Mouse (Mus musculus) retina, postnatal 1 day (tissue): Measurements from ENCODE around the gene Prpf6.
A peak's percentile ranks its signal among the peaks of the same experiment; 100 is the strongest.

Experiments
- DNase-seq: peaks from one replicate; pipeline ENCODE4 v3.0.0-alpha.2; 2012

The Prpf6 gene

DNA sequence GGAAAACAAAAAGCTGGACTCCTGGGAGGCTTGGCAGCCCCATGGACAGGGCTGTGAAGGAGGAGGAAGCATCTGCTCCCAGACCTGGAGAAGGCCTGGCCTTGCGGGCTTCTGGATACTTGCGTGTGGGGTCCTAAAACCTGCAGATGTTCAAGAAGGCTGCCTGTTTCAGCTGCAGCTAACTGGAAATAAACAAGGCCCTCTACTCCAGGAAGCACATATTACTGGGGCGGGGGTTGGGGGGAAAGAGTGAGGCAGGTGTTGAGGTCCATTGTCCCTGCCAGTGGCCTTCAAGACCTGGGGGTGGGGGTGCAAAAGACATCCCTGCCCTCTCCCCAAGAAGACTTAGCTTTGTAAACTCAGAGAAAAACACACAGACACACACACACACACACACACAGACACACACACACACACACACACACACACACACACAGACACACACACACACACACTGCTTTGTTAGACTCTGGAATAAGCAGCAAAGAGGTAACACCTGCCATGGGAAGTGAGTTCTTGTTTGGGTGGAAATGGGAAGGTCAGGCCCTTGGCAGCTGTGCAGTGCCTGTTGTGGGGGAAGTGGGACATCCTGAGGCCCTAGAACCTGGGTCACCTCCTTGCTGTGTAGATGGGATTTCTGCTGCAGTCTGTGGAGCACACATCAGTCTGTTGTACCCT lies 71.1 kb downstream of the Prpf6 start:
- no peak for DNase-seq

GRCm38 (mm10) chr2:181663298-181663630 lies 71.6 kb downstream of the Prpf6 start:
- DNase-seq: no peak

DNA sequence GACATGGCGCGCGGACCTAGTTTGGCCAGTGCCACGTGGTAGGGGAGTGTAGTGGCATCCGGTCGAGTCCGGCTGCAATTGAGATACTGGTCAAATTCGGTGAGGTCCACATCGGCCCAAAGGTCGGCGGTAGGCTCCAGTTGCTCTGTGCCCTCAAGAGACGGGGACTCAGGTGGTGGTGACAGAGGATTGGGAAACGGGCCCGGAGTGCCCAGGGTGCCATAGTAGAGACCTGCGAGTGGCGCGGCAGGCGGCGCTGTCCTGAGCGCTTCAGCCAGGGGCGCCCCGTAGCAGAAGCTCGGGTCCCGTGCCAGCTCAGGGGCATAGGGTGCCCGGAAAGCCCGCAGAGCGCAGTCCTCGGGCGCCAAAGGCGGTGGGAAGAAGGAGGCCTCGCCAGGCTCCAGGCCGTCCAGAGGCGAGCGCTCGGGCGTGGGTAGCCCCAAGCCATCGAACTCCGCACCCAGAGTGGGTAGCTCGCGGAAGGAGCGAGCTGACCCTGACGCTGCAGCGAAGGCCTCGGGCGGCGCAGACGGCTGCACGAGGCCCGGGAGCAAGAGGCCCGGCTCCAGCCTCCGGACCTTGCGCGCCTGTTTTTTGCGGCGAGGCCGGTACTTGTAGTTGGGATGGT lies 78.7 kb downstream of the Prpf6 start:
- no peak for DNase-seq

- no peak for DNase-seq
Observed at GRCm38 (mm10) chr2:181670913-181671311, 79.2 kb downstream of the Prpf6 start.

DNA sequence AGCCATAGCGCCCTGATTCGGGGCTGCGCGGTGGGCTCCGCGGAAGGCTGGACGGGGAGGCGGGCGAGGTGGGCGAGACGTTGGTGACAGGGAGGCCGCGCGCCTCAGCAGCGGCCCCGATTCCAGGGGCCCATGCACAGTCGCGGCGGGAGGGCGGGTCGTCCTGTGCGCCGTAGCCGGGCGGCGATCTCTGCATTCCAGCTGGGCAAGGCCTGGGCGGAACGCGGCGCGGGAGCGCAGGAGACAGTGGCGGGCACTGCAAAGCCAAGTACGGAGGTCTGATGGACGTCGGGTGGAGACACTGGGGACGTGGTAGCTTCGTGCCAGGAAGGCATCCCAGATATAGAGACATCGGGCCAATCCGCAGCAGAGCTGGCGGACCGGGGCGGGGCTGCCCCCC lies 79.7 kb downstream of the Prpf6 start, which contains the start of gene Sox18:
TSS of gene Sox18 (minus strand) at position 315 of the 400 bp plus-strand sequence.
- peak; percentile 46 for DNase-seq

GRCm38 (mm10) chr2:181671984-181672383 lies 80.3 kb downstream of the Prpf6 start:
- DNase-seq: no peak

DNA sequence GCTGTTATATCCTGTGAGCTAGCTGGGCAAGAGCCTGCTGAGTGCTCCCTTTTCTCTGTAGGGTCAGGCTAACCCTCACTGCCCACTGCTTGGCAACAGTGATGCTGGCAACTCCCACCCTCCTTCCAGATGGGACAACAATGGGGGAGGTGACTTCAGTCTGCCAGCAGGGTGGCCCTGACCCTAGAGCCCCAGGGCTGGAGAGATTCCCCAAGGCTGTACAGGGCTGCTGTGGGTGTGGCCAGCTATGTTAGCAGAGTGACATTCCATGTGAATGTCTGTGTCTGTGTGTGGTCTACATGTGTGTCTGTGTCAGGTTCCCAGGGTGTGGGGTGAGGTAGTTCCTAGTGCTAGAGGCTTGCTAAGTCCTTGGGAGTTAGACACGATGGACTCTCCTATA lies 81.8 kb downstream of the Prpf6 start:
- peak; percentile 67 for DNase-seq

DNA sequence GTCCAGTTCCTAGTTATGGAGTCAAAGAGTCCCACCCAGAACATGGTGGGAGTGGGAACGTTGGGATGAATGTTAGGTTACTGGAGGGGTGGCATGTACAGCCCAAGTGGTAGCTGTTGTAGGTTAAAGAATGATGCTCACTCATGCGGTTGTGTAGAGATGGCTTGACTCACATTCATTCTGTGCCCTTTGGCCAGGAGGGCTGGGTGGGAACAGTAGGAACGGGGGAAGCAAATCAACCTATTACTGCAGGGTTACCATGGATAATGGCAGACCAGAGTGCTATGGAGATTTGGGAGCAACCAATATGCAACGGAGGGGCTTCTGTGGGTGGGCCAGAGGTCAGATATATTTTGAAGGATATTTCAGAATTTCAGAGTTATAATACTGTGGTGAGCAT lies 83.3 kb downstream of the Prpf6 start:
- DNase-seq: no peak

GRCm38 (mm10) chr2:181675454-181675853 lies 83.8 kb downstream of the Prpf6 start:
- peak; percentile 71 for DNase-seq

DNA sequence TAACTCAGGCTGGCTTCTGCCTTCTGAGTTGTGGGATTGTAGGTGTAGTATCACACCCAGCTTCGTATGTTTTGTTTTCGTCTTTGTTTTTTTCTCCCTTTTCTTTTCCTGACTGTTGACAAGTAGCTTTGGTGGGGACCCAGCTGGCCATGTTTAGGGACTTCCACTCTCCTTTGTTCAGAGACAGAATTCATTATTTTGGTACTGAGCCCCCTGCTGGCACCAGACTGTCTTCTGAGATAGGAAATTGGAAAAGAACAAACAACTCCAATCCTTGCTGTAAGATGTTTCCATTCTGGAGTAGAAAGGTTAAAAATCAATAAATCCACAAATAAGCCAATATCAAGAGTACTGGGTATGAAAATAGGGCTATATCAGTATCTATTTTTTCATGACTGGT lies 84.8 kb downstream of the Prpf6 start:
- peak; percentile 58 for DNase-seq

- no peak for DNase-seq
Observed at GRCm38 (mm10) chr2:181677096-181677754, 85.6 kb downstream of the Prpf6 start.

GRCm38 (mm10) chr2:181677755-181678098 lies 86.1 kb downstream of the Prpf6 start:
- no peak for DNase-seq

DNA sequence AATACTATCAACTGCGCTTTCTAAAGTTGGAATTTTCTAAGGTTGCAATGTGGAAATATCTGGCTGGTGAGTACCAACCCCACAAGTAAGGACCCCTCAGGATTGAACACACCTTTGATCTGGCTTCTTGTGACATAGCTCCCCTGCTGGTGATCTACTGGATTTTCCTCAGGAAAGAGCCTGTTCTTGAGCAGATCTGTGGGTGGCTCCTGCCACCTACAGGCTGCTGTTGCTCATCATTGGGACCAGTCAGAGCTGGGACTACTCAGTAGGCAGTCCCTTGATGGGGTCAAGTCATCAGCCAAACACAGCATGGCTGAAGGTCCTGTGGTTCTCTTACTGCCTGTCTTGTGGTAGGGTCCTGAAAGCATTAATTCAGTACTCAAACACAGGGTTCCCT lies 87.1 kb downstream of the Prpf6 start:
- DNase-seq: peak; percentile 91

DNA sequence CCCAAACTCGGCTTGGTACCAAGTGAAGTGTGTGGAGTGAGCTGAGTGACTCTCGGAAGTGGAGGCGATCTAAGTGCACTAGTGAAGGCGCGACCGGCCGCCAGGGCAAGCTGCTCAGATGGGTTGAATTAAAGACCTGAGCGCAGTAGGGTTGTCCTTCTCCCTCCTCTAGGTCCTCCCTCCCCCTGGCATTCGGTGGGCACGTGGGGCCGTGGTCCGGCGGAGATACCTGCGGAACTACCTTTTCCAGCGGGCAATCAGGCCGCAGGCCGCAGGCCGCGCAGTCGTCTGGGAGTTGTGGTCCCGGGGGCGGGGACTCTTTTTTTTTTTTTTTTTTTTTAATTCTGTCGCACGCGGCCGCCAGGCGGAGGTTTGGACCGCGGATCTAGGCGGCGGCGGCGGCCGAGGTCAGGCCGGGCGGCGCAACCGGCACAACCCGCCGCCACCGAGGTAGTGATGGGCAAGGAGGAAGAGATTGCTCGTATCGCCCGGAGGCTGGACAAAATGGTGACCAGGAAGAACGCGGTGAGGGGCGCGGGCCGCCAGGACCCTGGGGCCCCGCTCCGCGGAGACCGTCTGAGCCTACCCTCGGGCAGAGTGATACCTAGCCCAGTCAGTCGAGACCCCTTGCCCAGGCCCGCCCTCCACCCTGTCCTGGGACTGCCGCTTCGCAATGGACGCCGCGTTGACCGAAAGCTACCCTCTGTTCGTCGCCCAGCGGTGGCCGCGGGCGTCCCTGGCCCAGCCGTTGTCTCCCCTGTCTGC lies 88.5 kb downstream of the Prpf6 start, which contains the start of gene Tcea2:
TSS of gene Tcea2 (plus strand) at position 360 of the 765 bp plus-strand sequence.
- DNase-seq: peak; percentile 85

DNA sequence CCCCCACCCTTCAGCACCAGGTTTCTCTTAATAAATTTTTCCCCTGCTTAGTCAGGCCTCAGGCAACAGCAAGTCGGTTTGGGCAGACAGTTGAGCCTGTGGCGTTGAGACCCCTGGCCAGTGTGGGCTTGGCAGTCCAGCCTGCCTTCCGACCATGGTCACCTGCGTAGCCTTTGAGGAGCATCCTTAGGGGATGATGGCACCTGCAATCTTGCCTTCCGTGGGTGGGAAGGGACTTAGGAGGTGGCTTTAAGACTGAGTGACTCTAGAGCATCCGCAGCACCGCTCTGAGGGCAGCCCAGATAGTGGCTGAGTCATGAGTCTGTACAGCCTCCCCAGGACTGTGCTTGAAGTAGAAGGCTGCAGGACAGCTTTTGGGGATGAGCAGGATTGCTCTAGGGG lies 89.0 kb downstream of the Prpf6 start:
- no peak for DNase-seq

GRCm38 (mm10) chr2:181681978-181682377 lies 90.3 kb downstream of the Prpf6 start:
- DNase-seq: no peak

DNA sequence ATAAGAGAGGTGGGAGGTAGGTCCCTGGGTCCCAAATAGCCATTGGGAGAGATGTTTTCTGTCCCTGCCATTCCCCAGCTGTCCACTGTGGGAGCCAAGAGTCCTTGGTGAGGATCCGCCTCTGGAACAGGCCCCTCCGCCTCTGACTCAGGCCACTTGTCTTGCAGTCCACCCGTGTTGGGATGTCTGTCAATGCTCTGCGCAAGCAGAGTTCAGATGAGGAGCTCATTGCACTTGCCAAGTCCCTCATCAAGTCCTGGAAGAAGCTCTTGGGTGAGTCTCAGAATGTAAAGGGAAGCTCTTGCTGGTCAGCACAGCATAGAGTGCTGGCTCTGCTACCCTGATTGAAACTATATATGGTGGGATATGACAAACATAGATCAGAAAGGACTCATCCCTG lies 91.7 kb downstream of the Prpf6 start:
- DNase-seq: no peak

GRCm38 (mm10) chr2:181684713-181685112 lies 93.0 kb downstream of the Prpf6 start:
- DNase-seq: no peak

GRCm38 (mm10) chr2:181685686-181686085 lies 94.0 kb downstream of the Prpf6 start:
- DNase-seq: no peak

DNA sequence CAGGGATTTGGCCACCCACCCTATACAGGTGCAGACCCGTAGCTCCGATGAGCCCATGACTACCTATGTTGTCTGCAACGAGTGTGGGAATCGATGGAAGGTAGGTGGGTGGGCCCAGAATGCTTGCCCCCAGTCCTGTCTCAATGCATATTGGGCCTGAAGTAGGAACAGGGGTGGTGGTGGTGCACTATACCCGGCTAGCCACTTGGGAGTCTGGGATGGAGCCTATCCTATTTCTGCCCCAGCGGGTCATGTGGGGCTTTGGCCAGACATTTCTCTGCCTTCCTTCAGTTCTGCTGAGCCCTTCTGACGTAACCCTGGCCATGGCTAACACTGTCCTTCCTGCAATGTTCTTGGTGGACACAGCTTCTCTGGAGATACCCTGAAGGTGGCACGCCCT lies 95.9 kb downstream of the Prpf6 start:
- DNase-seq: no peak

DNA sequence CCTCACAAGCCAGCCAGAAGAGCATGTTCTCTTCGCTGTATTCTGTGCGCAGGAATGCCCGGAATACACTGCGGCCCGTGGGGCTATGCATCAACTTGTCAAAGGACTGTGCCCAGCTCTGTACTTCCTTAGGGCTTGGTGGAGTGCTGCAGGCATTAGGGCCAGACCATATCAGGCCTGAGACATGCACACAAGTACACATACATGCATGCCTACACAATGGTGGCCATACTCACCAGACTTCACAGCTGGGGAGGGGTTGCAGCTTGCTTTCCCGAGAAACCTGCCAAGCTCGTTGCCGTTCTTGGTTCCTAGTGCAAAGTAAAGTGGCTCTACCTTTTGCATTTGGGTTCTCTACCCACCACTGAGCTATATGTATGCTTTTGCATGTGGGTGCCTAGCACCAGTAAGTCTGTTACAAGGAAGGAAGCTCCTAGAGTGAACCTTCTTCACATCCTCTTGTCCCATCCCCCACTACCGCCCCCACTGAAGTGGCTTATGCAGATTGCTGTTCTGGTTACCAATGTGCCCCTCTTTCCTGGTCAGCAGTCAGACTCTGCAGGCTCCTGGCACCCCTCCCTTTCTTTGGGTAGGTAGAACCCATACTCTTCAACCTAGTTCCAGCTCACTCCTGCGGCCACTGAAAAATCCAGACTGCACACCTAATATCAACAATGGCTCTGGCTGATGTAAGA lies 97.9 kb downstream of the Prpf6 start:
- DNase-seq: no peak

DNA sequence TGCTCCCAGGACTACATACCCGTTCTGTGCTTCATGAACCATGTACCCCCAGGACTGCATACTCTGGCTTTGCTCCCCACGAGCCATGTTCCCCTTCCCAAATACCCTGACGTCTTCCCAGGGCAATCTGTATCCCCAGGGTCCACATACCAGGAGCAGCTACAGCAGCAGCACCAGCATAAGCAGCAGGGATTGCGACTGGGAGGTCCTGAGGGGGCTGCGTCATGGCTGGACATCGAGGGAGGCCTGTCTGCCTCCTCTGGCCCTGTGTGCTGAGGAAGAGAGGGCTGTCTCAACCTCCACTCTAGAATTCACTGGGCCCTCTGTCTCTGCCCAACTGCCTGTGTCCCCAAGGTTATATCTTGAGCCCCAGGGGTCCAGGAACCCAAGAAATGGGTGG lies 99.4 kb downstream of the Prpf6 start:
- DNase-seq: no peak

GRCm38 (mm10) chr2:181691571-181691970 lies 99.9 kb downstream of the Prpf6 start:
- no peak for DNase-seq
